Mouse (Mus musculus) embryonic facial prominence, embryonic 13.5 days (tissue): Measurements from ENCODE around the gene Slitrk3. TPM values are rescaled to one million over a fixed set of nuclear protein-coding genes. Genes with fewer than 3 reads are reported as not detected.
A peak's percentile ranks its signal among the peaks of the same experiment; 100 is the strongest.
"Not testable (repeated sequence)": the region's sequence is repeated elsewhere in the genome, so short reads cannot be mapped to it uniquely, and the experiment has no call there.

ENCODE experiments used
- ATAC-seq: fragments of 200-750 bp; cut with Nextera tagmentation; 2 replicates; pipeline ENCODE4 v1.8.0; 2017; ENCODE audit warnings: low read depth; ENCODE audit not compliant: insufficient number of reproducible peaks, insufficient read depth, low FRiP score, low TSS enrichment
- H3K27ac ChIP-seq: fragments of 300-500 bp; sonication (generic); 2 replicates; pipeline ENCODE4 v1.5.1; 2015; ENCODE audit warnings: moderate library complexity, mild to moderate bottlenecking, inconsistent platforms
- H3K27me3 ChIP-seq: fragments of 300-500 bp; sonication (generic); 2 replicates; pipeline ENCODE4 v1.6.1; 2015; ENCODE audit warnings: mild to moderate bottlenecking, inconsistent platforms
- H3K36me3 ChIP-seq: fragments of 300-500 bp; sonication (generic); 2 replicates; pipeline ENCODE4 v1.6.1; 2015; ENCODE audit warnings: mild to moderate bottlenecking, inconsistent platforms
- H3K4me1 ChIP-seq: fragments of 300-500 bp; sonication (generic); 2 replicates; pipeline ENCODE4 v1.6.1; 2015; ENCODE audit warnings: inconsistent platforms
- H3K4me2 ChIP-seq: fragments of 300-500 bp; sonication (generic); 2 replicates; pipeline ENCODE4 v1.6.1; 2015; ENCODE audit warnings: moderate library complexity, mild to moderate bottlenecking, inconsistent platforms
- H3K4me3 ChIP-seq: fragments of 300-500 bp; sonication (generic); 2 replicates; pipeline ENCODE4 v1.5.1; 2015; ENCODE audit warnings: mild to moderate bottlenecking, inconsistent platforms
- H3K9ac ChIP-seq: fragments of 300-500 bp; sonication (generic); 2 replicates; pipeline ENCODE4 v1.6.1; 2015; ENCODE audit warnings: mild to moderate bottlenecking, inconsistent platforms
- H3K9me3 ChIP-seq: fragments of 300-500 bp; sonication (generic); 2 replicates; pipeline ENCODE4 v1.6.1; 2016; ENCODE audit warnings: inconsistent platforms
- WGBS: fragments of 180-500 bp; shearing (Covaris S2); methylation state at CpG from one replicate; pipeline ENCODE4 v1.1.7; 2015; ENCODE audit warnings: mixed read lengths; 5-methylcytosine and 5-hydroxymethylcytosine counted together
- polyA plus RNA-seq: library from polyadenylated mRNA; unstranded; fragments of >200 nt; fragmentation: Nextera tagmentation; extraction: Ambion mirVana; gene quantifications from 2 replicates; pipeline ENCODE4 v1.2.1, GENCODE M21; 2015

The Slitrk3 gene
- 0.88 and 1.4 TPM in 2 replicates for polyA plus RNA-seq

DNA sequence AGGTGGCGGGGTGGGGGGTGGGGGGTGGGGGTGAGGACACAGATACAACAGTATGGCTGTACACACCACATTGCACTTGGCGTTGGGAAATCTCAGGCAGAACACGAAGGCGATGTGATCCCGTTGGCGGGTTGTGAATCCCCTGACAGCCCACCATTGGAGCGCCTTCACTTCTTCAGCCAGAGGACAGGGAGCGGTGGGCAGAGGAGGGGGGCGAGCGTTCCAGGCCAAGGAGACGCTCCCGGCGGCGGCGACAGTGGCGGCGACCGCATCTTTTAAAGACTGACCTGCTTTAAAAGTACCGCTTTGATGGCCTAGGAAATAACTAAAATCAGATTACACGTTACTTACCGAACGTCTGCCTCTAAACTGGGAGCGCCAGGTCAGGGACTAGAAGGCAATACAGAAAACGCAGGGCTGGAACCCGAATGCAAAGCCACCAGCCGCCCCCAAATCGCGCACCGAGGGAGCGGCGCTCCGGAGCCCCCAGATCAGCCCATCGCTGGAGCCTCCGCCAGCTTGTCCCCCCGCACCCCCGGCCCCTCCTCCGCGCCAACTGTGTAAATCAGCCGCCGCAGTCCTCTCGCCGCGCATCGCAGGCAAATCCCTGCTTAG, at the start of gene Slitrk3:
TSS of gene Slitrk3 (minus strand) at position 607 of the 615 bp plus-strand sequence.
- ATAC-seq, result 0 out of 2 replicates have a peak, but pooled peaks have one; percentile 10
- H3K9ac ChIP-seq, result peak within 1 kb of the TSS; percentile 64
- H3K36me3 ChIP-seq, result no peaks in the 10 kb centered on the region
- no peak within 1 kb of the TSS for H3K27ac ChIP-seq
- H3K27me3 ChIP-seq, result peaks cover 66% of the 10 kb centered on the region
- WGBS, result under 1% methylated on average over 44 of the region's 44 CpGs
- peak within 1 kb of the TSS; percentile 91 for H3K4me2 ChIP-seq
- H3K9me3 ChIP-seq, result no peaks in the 10 kb centered on the region
- peaks cover 12% of the 10 kb centered on the region for H3K4me1 ChIP-seq
- peak within 1 kb of the TSS; percentile 56 for H3K4me3 ChIP-seq

DNA sequence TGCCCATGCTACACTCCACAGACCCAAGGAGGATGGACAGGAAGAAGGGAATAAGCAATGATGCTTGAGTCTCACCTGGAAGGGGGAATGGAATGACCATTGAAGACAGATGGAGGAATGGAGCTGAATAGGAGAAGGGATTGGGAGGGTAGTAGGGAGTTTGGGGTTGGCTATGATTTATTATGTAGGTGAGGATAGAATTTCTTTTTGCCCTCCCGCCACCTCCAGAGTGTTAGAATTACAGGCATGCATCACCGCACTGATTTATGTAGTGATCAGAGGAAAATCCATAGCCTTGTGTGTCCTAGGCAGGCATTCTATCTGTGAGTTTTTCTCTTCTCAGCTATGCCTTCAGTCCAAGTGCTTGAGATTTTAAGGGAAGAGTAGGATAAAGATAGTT, 36.8 kb upstream of the Slitrk3 start:
- not testable (repeated sequence) for H3K9ac ChIP-seq, H3K36me3 ChIP-seq, H3K4me2 ChIP-seq, H3K4me3 ChIP-seq, ATAC-seq, H3K9me3 ChIP-seq, H3K27ac ChIP-seq, H3K4me1 ChIP-seq, H3K27me3 ChIP-seq
- whole genome bisulfite sequencing, result 93% methylated on average over 2 of the region's 2 CpGs

DNA sequence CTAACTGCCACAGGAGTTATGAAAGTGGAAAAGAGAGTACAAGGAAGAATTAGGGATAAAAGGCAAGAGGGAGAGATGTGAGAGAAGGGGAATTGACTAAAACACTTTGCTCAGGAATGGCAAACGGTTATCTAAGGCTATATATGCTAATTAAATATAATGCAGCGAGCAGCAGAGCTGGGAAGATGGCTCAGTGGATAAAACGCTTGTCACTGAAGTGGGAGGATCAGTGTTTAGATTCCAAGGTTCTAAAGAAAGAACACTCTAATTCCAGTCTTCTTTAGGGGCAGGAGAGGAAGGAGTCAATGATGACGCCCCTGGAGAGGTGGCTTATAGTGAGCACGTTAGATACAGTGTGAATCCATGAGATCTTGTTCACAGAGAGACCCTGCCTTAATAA, 27.0 kb upstream of the Slitrk3 start:
- Histone ChIP-seq H3K4me1 (no peaks in the 10 kb centered on the region), H3K27ac (no peak overlapping the region), H3K36me3 (no peaks in the 10 kb centered on the region), H3K9me3 (no peaks in the 10 kb centered on the region), H3K9ac (no peak overlapping the region), H3K4me3 (no peak overlapping the region), H3K4me2 (no peak overlapping the region), H3K27me3 (no peaks in the 10 kb centered on the region)
- no peak for ATAC-seq
- 67% methylated on average over 5 of the region's 5 CpGs for WGBS

DNA sequence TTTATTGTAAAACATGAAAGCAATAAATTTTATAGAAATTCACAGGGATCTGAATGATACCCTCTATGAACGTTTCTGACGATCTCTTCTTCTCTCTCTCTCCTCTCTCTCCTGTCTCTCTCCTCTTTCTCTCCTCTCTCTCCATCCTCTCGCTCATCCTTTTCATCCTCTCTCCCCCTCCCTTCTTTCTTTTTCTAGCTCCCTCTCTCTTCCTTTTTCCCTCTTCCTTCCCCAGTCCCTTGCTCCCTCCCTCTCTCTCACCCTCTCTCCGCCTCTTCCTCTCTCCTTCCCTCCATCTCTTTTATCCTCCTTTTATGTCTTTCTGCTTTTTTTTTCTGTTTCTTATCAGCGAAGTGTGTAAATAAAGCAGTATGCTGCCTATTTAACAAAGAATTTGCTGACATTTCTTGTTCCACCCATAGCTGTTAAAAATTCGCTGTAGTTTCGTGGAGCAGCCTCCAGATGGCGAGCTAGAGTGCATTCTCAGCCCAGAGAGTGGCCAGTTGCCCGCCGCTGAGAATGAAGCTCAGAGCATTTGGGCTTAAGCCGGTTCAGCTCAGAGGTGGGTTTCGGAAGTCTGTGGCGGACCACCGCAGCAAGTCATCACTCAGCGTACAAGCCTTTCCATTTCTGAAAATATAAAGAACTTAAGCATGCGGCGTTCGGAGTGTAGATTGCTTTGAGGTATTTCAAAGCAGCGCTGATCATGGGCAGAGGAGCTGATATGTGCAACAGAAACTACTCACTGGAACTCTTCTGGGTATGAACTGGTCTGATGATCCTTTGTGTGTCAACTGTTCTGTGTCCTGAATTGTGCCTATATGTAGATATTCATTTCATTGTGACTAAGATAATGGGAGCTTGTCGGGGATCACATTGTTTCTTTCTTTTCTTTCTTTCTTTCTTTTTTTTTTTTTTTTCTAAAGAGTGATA, 8.5 kb upstream of the Slitrk3 start:
- peak overlapping the region; percentile 55; the same call in 1 of the 2 replicates for H3K9ac ChIP-seq

DNA sequence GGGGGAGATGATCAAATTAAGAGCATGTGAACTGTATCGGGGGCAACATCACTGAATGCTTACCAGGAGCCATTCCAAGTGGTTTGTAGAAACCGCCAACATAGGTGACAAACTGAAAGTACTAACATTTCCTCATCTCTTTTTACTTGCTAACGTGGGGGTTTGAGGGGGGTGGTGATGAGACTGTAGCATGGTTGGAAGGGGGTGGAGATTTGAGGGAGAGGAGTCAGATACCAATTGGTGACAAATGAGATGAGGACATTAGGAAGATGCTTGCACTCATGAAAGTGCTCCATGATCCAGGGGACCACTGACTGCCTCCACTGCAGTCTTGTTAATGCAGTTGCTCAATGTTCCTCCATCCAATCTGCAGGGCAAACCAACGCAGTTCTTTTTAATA, 587 bp upstream of the Slitrk3 start:
- peaks cover 59% of the 10 kb centered on the region for H3K27me3 ChIP-seq
- no peaks in the 10 kb centered on the region for H3K36me3 ChIP-seq
- no peak overlapping the region for H3K27ac ChIP-seq
- ATAC-seq, result no peak
- H3K4me3 ChIP-seq, result peak overlapping the region; percentile 56; the same call in 1 of the 2 replicates
- H3K9me3 ChIP-seq, result no peaks in the 10 kb centered on the region
- 12% methylated on average over 4 of the region's 4 CpGs for WGBS
- H3K9ac ChIP-seq, result no peak overlapping the region
- peaks cover 12% of the 10 kb centered on the region for H3K4me1 ChIP-seq
- peak overlapping the region; percentile 91 for H3K4me2 ChIP-seq

More for the DNA sequence above, 8.5 kb upstream of the Slitrk3 start:
- Histone ChIP-seq H3K9me3 (no peaks in the 10 kb centered on the region), H3K36me3 (no peaks in the 10 kb centered on the region), H3K4me2 (peak overlapping the region; percentile 58), H3K4me3 (peak overlapping the region; percentile 40), H3K4me1 (no peaks in the 10 kb centered on the region), H3K27ac (no peak overlapping the region), H3K27me3 (peaks cover 10% of the 10 kb centered on the region)
- WGBS, result 9% methylated on average over 20 of the region's 20 CpGs
- ATAC-seq, result no peak

DNA sequence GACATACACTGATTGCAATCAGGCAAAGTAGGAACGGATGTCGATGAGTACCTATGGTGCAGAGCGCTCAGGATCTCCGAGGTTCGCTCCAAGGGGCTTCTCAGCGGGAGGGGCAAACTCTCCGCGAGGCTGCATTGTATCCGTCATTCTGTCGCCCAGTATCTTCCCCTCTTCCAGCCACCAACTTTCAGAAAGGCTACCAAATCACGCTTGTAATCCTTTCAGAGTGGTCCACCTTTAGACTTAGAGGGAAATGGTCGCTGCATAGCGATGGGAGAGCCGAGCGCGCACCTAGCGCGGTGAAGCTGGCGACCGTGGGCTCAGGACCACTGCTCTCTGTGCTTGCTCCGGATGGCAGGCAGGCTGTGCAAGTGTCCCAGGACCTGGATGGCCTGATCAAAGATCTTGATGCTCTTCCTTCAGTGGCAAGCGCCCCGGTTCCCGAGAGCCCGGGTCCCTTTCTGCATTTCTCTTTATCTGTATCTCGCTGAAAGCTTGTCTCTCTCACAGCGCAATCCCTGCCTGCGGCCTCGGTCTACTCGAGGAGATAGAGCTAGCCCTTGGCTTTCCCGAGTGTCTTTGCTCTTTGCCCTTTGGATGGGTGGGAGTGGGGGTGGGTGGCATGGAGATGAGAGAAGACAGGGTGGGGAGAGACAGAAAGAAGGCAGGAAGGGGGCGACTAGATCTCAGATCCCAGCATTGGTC, 959 bp downstream of the Slitrk3 start:
- peaks cover 12% of the 10 kb centered on the region for H3K4me1 ChIP-seq
- no peak overlapping the region for H3K27ac ChIP-seq
- H3K4me3 ChIP-seq, result peak overlapping the region; percentile 56
- peaks cover 63% of the 10 kb centered on the region for H3K27me3 ChIP-seq
- H3K4me2 ChIP-seq, result peak overlapping the region; percentile 91
- peak overlapping the region; percentile 57 for H3K9ac ChIP-seq
- 2% methylated on average over 32 of the region's 32 CpGs for WGBS
- no peaks in the 10 kb centered on the region for H3K9me3 ChIP-seq
- H3K36me3 ChIP-seq, result no peaks in the 10 kb centered on the region
- 0 out of 2 replicates have a peak, but pooled peaks have one; percentile 62 for ATAC-seq

DNA sequence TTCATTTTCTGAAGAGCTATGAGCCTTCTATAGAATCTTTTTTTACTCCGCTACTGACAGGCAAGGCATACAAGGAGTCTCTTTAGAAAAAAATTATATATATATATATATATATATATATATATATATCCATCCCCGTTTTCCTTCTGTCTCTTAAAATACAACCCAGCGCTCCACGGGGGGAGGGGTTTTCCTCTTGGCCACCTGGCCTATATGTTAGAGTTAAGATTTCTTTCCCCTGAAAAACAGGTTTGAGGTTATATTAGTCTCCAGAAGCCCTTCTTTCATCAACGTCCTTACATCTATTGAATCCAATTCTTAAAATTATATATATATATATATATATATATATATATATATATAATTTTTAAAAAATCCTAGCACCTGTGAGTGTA, 1.6 kb downstream of the Slitrk3 start:
- Histone ChIP-seq H3K27me3 (peaks cover 63% of the 10 kb centered on the region), H3K4me2 (peak overlapping the region; percentile 91; the same call in 1 of the 2 replicates), H3K9ac (no peak overlapping the region), H3K36me3 (no peaks in the 10 kb centered on the region), H3K4me3 (no peak overlapping the region), H3K9me3 (no peaks in the 10 kb centered on the region), H3K27ac (no peak overlapping the region), H3K4me1 (peaks cover 12% of the 10 kb centered on the region)
- WGBS, result 32% methylated on average over 5 of the region's 5 CpGs
- ATAC-seq, result no peak

DNA sequence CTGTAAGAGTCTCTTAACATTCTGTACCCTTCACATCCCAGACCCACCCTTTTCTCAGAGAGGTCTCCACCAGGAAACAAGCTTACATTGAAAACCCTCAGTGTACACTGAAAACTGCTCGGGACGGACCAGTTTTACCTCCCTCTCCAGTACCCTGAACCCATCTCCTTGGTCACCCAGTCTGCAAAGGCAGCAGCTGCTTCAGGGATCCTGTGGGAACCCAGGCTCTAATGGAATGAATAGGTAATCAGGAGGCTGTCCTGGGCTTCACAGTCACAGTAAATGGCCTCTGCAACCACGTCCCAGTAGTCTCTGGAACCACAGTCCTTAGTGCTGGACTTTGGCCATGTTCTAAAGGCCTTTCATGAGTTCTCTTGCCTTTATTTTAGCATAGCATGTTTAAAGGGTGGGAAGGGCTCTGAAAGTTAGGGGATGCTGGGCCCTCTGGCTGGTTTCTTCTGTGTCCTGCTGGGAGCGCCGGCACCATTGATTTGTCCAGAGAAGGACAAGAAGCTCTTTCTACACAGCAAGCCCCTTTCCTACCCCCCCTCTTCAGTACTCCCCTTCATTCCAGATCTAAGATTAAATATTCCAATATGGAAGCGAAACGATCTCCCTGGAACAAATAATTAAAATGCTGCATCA, 2.1 kb downstream of the Slitrk3 start:
- Histone ChIP-seq H3K36me3 (no peaks in the 10 kb centered on the region), H3K27me3 (peaks cover 65% of the 10 kb centered on the region), H3K9me3 (no peaks in the 10 kb centered on the region), H3K9ac (no peak overlapping the region), H3K4me3 (no peak overlapping the region), H3K4me2 (no peak overlapping the region), H3K4me1 (peaks cover 12% of the 10 kb centered on the region), H3K27ac (no peak overlapping the region)
- no peak for ATAC-seq
- WGBS, result 25% methylated on average over 7 of the region's 7 CpGs

DNA sequence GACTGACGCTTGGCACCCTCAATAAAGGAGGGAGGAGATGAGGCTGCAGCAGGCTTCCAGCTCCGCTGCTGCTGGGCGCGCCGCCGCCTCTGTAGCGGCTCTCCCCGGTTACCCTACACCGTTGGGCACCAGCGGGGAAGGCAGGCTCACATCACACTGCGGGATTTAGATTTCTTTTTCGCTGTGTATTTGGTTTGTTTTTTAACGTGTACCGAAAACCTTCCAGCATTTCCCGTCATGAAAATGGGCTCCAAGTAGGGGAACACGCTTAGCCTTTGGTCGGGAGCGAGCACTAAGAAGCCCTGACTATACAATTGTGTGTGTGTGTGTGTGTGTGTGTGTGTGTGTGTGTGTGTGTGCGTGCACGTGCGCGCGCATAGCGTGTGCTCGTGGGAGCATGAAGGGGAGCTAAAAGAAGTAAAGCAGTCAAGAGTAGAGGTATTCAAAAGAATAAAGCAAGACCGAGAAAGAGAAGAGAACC, 4.1 kb downstream of the Slitrk3 start:
- Histone ChIP-seq H3K36me3 (no peaks in the 10 kb centered on the region), H3K4me1 (peaks cover 12% of the 10 kb centered on the region), H3K27me3 (peaks cover 74% of the 10 kb centered on the region), H3K4me3 (peak overlapping the region; percentile 46), H3K9me3 (no peaks in the 10 kb centered on the region), H3K27ac (no peak overlapping the region), H3K4me2 (peak overlapping the region; percentile 71), H3K9ac (peak overlapping the region; percentile 7)
- 1% methylated on average over 26 of the region's 26 CpGs for WGBS
- no peak for ATAC-seq

DNA sequence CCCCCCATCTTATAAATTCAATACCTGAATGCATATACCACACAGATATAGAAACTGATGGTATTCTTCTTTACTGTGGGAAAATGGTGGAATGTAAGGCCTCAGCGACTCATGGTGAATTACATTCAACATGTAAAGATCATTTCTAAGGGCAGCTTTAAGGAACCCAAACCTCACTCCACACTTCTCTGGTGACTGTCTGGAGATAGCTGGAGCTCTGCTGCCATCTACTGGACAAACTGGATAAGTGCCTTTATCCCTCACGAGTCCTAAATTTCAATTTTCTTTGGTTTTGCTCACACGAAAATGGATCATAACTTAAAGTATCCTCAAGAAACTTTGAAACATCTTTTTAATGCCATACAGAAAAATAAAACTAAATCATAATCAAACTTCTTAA, 11.4 kb downstream of the Slitrk3 start:
- no peak overlapping the region for H3K4me2 ChIP-seq
- ATAC-seq, result no peak
- no peak overlapping the region for H3K4me3 ChIP-seq
- H3K4me1 ChIP-seq, result no peaks in the 10 kb centered on the region
- H3K9ac ChIP-seq, result no peak overlapping the region
- H3K27me3 ChIP-seq, result peaks cover 27% of the 10 kb centered on the region
- H3K27ac ChIP-seq, result no peak overlapping the region
- WGBS, result 4% methylated on average over 3 of the region's 3 CpGs
- H3K36me3 ChIP-seq, result no peaks in the 10 kb centered on the region
- no peaks in the 10 kb centered on the region for H3K9me3 ChIP-seq

DNA sequence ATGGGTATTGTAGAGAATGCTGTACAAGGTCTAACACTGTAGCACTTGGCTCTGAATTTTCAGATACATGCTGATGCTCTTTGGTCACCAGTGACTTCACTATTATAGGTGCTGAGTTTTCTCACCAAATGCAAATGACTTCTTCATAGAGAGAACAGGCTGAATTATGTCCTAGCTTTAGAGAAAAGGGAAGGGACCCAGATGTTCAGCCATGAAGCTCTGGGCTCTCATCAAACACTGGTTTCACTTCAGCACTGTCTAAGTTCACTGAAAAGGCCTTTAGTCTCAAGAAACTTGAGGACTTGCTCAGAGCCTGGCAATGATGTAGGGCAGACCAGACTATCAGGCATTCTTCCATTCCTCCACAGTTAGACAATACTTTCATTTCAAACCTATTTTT, 15.3 kb downstream of the Slitrk3 start:
- Histone ChIP-seq H3K36me3 (no peaks in the 10 kb centered on the region), H3K9ac (no peak overlapping the region), H3K9me3 (no peaks in the 10 kb centered on the region), H3K27me3 (no peaks in the 10 kb centered on the region), H3K4me2 (no peak overlapping the region), H3K4me1 (no peaks in the 10 kb centered on the region), H3K27ac (no peak overlapping the region), H3K4me3 (no peak overlapping the region)
- ATAC-seq, result no peak
